Mouse (Mus musculus) stomach, embryonic 16.5 days (tissue): ENCODE data around the gene Plpp3. TPM values are rescaled to one million over a fixed set of nuclear protein-coding genes. Genes with fewer than 3 reads are reported as not detected.

ENCODE experiments used
- ATAC-seq: fragments of 200-750 bp; cut with Nextera tagmentation; 2 replicates; pipeline ENCODE4 v1.8.0; 2017; ENCODE audit warnings: moderate number of reproducible peaks, moderate TSS enrichment; ENCODE audit not compliant: insufficient read depth, low FRiP score
- H3K27ac ChIP-seq: fragments of 300-500 bp; sonication (generic); 2 replicates; pipeline ENCODE4 v1.5.1; 2014; ENCODE audit warnings: low read length
- H3K27me3 ChIP-seq: fragments of 300-500 bp; sonication (generic); 2 replicates; pipeline ENCODE4 v1.6.1; 2014; ENCODE audit warnings: low read length, control low read depth, mixed read lengths; ENCODE audit not compliant: control insufficient read depth, insufficient read depth
- H3K36me3 ChIP-seq: fragments of 300-500 bp; sonication (generic); 2 replicates; pipeline ENCODE4 v1.6.1; 2014; ENCODE audit warnings: low read length; ENCODE audit not compliant: control insufficient read depth, insufficient read depth
- H3K4me1 ChIP-seq: fragments of 300-500 bp; sonication (generic); 2 replicates; pipeline ENCODE4 v1.6.1; 2014; ENCODE audit warnings: low read length, control low read depth, mixed read lengths; ENCODE audit not compliant: control insufficient read depth, insufficient read depth
- H3K4me2 ChIP-seq: fragments of 300-500 bp; sonication (generic); 2 replicates; pipeline ENCODE4 v1.6.1; 2014; ENCODE audit warnings: low read depth, low read length, mixed read lengths
- H3K4me3 ChIP-seq: fragments of 300-500 bp; sonication (generic); replicated peaks from 2 replicates; pipeline ENCODE4 v1.5.1; 2014; ENCODE audit warnings: mild to moderate bottlenecking, low read length
- H3K9ac ChIP-seq: fragments of 300-500 bp; sonication (generic); 2 replicates; pipeline ENCODE4 v1.6.1; 2014; ENCODE audit warnings: low read length
- H3K9me3 ChIP-seq: fragments of 300-500 bp; sonication (generic); replicated peaks from 2 replicates; pipeline ENCODE4 v1.6.1; 2016; ENCODE audit warnings: low read length, control low read depth; ENCODE audit not compliant: control insufficient read depth
- WGBS: fragments of 180-500 bp; shearing (Covaris S2); extraction: QIAGEN DNeasy Blood & Tissue Kit; methylation state at CpG from one replicate; pipeline ENCODE4 v1.1.7; 2014; 5-methylcytosine and 5-hydroxymethylcytosine counted together
- polyA plus RNA-seq: library from polyadenylated mRNA; unstranded; fragments of >200 nt; fragmentation: Nextera tagmentation; extraction: Ambion mirVana; gene quantifications from 2 replicates; pipeline ENCODE4 v1.2.1, GENCODE M21; 2015

The Plpp3 gene
- polyA plus RNA-seq, 1 experiment from 2014 or later: 65.3 TPM

DNA sequence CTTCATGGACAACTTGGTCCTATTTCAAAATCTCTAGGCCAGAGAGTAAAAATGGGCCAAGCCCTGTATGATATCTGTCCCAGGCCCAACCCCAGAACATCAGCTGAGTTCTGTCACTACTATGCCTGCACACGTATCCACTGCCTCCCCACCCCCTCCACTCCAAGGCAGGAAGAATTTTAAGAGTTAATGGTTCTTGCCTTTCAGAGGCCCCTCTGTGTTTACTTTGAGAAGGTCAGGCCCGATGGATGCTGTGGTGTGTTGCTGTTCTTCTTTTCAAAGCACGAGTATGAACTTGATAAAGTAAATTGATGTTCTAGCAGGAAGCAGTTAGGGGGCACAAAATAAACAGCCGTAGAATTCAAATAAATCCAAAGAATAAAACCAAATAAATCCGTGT, 35.5 kb downstream of the Plpp3 start:
- peaks cover 63% of the 10 kb centered on the region for H3K4me1 ChIP-seq
- H3K4me2 ChIP-seq: 0 out of 2 replicates have a peak overlapping the region, but pooled peaks have one; percentile 3
- H3K9me3 ChIP-seq: no peaks in the 10 kb centered on the region
- WGBS: 12% methylated on average over 5 of the region's 5 CpGs
- H3K9ac ChIP-seq: no peak overlapping the region
- no peaks in the 10 kb centered on the region for H3K36me3 ChIP-seq
- H3K27ac ChIP-seq: peak overlapping the region; percentile 54
- no peak for ATAC-seq
- no peaks in the 10 kb centered on the region for H3K27me3 ChIP-seq
- no peak overlapping the region for H3K4me3 ChIP-seq

GRCm38 (mm10) chr4:105195256-105195655, 38.1 kb downstream of the Plpp3 start:
- ATAC-seq: no peak
- WGBS: 65% methylated on average over 9 of the region's 9 CpGs
- Histone ChIP-seq H3K4me2 (no peak overlapping the region), H3K9me3 (no peaks in the 10 kb centered on the region), H3K27ac (peak overlapping the region; percentile 59; the same call in 1 of the 2 replicates), H3K4me1 (peaks cover 42% of the 10 kb centered on the region), H3K4me3 (no peak overlapping the region), H3K9ac (no peak overlapping the region), H3K27me3 (no peaks in the 10 kb centered on the region), H3K36me3 (peaks cover 3% of the 10 kb centered on the region; the same call in 1 of the 2 replicates)

DNA sequence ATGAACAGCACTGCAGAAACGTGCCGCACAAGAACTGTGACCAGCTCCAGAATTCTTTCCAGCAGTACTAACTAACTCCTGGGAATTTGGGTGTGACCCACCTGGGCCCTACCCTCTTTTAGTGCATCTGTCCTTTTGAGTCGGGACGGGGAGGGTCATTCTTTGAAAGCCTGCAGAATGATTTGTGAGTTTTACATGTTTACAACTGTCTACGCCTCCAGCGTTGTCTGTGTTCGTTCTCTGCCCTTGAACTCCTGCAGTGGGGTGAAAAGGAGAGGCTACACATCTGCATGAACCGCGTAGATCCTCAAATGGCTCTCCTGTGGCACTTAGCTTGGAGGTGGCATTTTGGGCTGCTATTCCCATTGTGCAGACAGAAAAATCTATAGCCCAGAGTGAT, 39.0 kb downstream of the Plpp3 start:
- 52% methylated on average over 9 of the region's 9 CpGs for WGBS
- H3K9ac ChIP-seq: no peak overlapping the region
- H3K4me2 ChIP-seq: no peak overlapping the region
- peaks cover 3% of the 10 kb centered on the region; the same call in 1 of the 2 replicates for H3K36me3 ChIP-seq
- peaks cover 37% of the 10 kb centered on the region for H3K4me1 ChIP-seq
- H3K27ac ChIP-seq: peak overlapping the region; percentile 59
- no peak; the same call in 1 of the 2 replicates for ATAC-seq
- no peak overlapping the region for H3K4me3 ChIP-seq
- H3K9me3 ChIP-seq: no peaks in the 10 kb centered on the region
- no peaks in the 10 kb centered on the region for H3K27me3 ChIP-seq

DNA sequence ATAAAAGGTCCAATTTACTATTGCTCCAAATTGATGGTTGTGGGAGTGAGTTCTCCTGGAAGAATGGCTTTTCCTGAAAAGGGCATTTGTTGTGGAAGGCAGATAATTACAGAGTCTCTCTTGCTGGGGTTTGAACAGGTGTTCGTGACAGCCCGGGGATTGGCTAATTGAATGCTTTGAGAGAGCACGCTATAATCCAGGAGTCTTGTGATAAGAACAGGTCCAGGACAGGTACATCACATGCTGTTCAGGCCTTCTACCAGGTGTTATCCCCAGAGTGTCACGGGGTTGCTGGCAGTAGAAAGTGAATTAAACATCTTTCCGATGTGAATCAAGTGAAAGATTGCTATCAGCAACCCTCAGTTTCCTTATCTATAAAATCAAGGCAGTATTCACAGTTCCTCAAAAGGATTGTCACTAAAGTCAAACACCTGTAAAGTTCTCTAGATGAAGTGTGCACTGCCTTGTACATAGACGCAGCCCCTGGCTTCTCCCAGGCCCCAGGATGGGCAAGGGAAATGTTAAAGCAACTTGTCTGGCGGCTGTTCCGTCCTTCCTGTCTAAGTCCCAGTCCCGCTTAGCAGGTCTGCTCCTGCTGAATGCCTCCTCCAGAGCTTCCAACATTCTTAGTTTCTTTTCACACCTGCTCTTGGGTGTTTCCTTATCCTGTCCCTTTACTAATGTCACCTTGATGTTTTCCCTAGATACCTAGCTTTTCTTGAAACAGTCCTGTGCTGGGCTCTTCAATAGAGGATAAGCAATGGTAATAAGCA, 40.0 kb downstream of the Plpp3 start:
- peaks cover 3% of the 10 kb centered on the region; the same call in 1 of the 2 replicates for H3K36me3 ChIP-seq
- H3K4me2 ChIP-seq: no peak overlapping the region
- H3K27me3 ChIP-seq: no peaks in the 10 kb centered on the region
- no peak overlapping the region for H3K4me3 ChIP-seq
- peak overlapping the region; percentile 54 for H3K27ac ChIP-seq
- ATAC-seq: no peak; the same call in 1 of the 2 replicates
- WGBS: 60% methylated on average over 9 of the region's 9 CpGs
- H3K4me1 ChIP-seq: peaks cover 36% of the 10 kb centered on the region
- H3K9me3 ChIP-seq: no peaks in the 10 kb centered on the region
- H3K9ac ChIP-seq: no peak overlapping the region

DNA sequence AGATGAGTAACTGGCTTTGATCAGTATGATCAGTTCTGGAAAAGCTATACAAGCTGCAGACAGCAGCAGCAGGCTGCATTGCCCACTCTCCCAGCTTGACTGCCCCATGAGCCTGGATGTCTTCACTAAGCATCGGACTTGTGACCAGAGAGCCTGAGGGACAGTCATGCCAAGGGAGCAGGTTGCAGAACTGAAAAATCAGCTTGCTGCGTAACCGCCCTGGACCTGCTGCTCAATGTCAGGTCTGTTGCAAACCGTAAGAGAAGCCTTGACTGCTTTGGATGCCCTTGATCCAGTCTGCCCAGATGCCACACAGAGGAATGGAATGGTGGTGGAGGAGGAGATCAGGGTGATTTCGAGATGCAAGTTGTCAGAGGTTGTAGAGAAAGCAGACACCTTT, 41.5 kb downstream of the Plpp3 start:
- Histone ChIP-seq H3K27me3 (no peaks in the 10 kb centered on the region), H3K36me3 (peaks cover 3% of the 10 kb centered on the region; the same call in 1 of the 2 replicates), H3K4me2 (no peak overlapping the region), H3K9me3 (no peaks in the 10 kb centered on the region), H3K4me3 (no peak overlapping the region), H3K4me1 (peaks cover 37% of the 10 kb centered on the region), H3K27ac (no peak overlapping the region), H3K9ac (no peak overlapping the region)
- no peak for ATAC-seq
- WGBS: 81% methylated on average over 5 of the region's 5 CpGs

GRCm38 (mm10) chr4:105199345-105199744, 42.2 kb downstream of the Plpp3 start:
- no peak for ATAC-seq
- no peak overlapping the region for H3K9ac ChIP-seq
- H3K4me3 ChIP-seq: no peak overlapping the region
- peaks cover 41% of the 10 kb centered on the region for H3K4me1 ChIP-seq
- no peaks in the 10 kb centered on the region for H3K27me3 ChIP-seq
- no peak overlapping the region for H3K4me2 ChIP-seq
- peaks cover 3% of the 10 kb centered on the region; the same call in 1 of the 2 replicates for H3K36me3 ChIP-seq
- no peak overlapping the region for H3K27ac ChIP-seq
- WGBS: 86% methylated on average over 8 of the region's 8 CpGs
- H3K9me3 ChIP-seq: no peaks in the 10 kb centered on the region

- WGBS: 52% methylated on average over 14 of the region's 14 CpGs
- Histone ChIP-seq H3K9me3 (no peaks in the 10 kb centered on the region), H3K27me3 (no peaks in the 10 kb centered on the region), H3K4me3 (no peak overlapping the region), H3K4me1 (peaks cover 45% of the 10 kb centered on the region), H3K36me3 (peaks cover 3% of the 10 kb centered on the region; the same call in 1 of the 2 replicates), H3K27ac (peak overlapping the region; percentile 31; the same call in 1 of the 2 replicates), H3K9ac (no peak overlapping the region), H3K4me2 (no peak overlapping the region)
- no peak for ATAC-seq
Observed at GRCm38 (mm10) chr4:105200624-105201524, 43.7 kb downstream of the Plpp3 start.

- H3K4me3 ChIP-seq: no peak overlapping the region
- peak overlapping the region; percentile 61 for H3K27ac ChIP-seq
- H3K9ac ChIP-seq: no peak overlapping the region
- H3K9me3 ChIP-seq: no peaks in the 10 kb centered on the region
- 84% methylated on average over 3 of the region's 3 CpGs for WGBS
- no peak overlapping the region for H3K4me2 ChIP-seq
- ATAC-seq: no peak
- peaks cover 60% of the 10 kb centered on the region for H3K4me1 ChIP-seq
- H3K36me3 ChIP-seq: peaks cover 3% of the 10 kb centered on the region; the same call in 1 of the 2 replicates
- no peaks in the 10 kb centered on the region for H3K27me3 ChIP-seq
Observed at GRCm38 (mm10) chr4:105202439-105202838, 45.3 kb downstream of the Plpp3 start.
